Mouse (Mus musculus) kidney, adult 18-20 months (tissue): ENCODE data around the gene Rinl.

Experiments used
- DNase-seq: peaks from one replicate; pipeline ENCODE4 v3.0.0; 2021

The Rinl gene

GRCm38 (mm10) chr7:28788307-28789195, at the start of gene Rinl:
Gene Rinl, plus strand, starts transcription at chr7:28788969.
- no peak for DNase-seq

- no peak for DNase-seq
These were observed 48.9 kb upstream of the Rinl start for GRCm38 (mm10) chr7:28739829-28740228.

DNA sequence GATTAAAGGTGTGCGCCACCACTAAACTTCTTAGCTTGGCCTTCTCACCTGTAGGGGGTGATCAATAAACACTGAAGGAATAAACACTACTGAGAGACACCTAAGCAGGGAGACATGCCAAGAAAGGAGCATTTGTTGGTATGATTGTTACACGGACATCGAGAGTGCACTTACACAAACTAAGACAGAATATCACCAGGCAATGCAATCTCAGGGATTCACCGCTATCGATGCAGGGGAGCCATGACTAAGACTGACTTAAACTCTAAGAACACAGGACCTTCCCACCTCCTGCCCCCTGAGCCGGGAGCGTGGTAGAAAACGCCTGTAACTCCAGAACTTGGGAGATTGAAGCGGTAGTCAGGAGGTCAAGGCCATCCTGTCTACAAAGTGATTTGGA, 47.8 kb upstream of the Rinl start:
- no peak for DNase-seq

- no peak for DNase-seq
These were observed 47.4 kb upstream of the Rinl start for GRCm38 (mm10) chr7:28741368-28741708.

GRCm38 (mm10) chr7:28741709-28742438, 46.9 kb upstream of the Rinl start, which contains the start of the genes Mrps12 and Sars2:
Gene Mrps12, minus strand, starts transcription at chr7:28741820.
Gene Sars2, plus strand, starts transcription at chr7:28741992.
- peak; percentile 99 for DNase-seq

DNA sequence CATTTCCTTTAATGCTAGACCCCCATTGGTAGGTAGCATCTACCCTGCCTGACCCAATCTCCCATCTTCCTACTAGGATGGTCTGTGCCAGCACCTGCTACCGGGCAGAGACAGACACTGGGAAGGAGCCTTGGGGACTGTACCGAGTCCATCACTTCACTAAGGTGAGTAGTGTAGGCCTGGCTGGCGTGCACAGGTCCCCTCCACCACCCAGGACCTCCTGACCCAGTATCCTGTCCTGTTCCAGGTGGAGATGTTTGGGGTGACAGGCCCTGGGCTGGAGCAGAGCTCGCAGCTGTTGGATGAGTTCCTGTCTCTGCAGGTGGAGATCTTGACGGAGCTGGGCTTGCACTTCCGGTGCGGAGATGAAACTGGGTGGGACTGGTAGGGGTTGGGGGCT, 38.8 kb upstream of the Rinl start:
- DNase-seq = no peak

DNA sequence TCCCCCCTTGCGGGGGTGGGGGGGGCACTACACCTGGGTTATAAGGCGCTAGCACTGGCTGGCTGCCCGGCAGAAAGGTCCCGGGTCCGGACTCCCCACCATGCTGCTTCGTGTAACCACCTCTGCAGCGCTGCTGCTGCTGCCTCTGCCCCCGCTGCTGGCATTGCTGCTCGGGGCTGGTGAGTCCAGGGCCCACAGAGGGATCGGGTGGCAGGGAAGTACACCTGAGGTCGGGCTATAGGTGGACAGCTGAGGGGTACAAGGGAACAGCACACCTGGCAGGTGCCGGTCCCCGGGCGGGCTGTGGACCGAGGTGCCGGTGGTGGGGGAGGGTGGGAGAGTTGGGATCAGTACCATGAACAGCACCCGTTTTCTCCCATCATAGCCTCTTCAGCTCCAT, 32.7 kb upstream of the Rinl start, which contains the start of gene Ccer2:
Ccer2 (plus strand) TSS at position 96 of the 400 bp plus-strand sequence.
- DNase-seq = no peak

GRCm38 (mm10) chr7:28758623-28759022, 30.1 kb upstream of the Rinl start:
- no peak for DNase-seq

GRCm38 (mm10) chr7:28761907-28762306, 26.9 kb upstream of the Rinl start:
- peak; percentile 19 for DNase-seq

DNA sequence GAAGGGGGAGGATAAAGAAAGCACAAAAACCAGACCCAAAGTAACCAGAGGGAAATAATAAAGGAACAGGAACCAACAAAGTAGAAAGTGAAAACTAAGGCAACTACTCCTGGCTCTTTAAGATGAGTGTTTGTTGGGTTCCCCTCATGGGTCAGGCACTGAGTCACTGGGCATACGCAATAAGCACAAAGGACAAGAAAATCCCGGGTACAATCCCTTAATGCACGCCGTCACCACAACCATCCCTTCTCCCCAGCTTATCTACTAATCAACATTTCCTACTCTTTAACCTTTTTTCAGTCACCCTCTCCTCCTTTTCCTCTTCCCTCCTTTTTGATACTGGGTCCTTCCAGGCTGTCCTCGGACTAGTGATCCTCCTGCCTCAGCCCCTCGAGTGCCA, 23.6 kb upstream of the Rinl start:
- DNase-seq = no peak

DNA sequence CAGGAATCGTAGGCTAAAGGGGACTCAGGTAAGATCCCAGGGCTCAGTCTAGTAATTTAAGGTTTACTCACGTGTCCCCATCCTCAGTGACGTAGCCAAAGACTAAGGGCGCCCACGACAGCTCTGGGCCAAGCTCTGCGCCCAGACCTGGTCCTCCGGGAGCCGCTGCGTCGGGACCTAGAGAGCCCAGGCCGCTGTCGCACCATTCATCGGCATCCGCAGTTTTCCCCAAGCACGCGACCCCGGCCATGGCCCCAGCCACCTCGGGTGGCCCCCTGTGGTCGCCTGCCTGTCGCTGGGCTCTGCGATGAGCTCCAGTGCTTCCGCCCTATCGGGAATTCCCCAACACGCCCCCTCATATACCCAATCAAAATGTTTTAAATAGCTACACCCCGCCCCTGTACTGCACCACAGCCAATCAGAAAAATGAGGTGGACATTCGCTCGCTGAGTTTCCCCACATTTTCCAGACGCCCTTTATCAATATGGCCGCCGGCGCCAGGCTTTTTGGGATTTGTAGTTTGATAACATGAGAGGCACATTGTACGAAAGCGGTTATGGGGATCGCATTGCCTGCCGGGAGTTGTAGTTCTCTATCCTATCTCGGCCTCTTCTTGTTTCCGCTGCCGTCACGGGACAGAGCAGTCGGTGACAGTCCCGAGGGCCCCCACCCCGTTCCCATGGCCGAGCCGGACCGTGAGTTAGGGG, 22.4 kb upstream of the Rinl start, which contains the start of gene Sirt2:
Sirt2 (plus strand) TSS at position 563 of the 707 bp plus-strand sequence.
- DNase-seq = peak; percentile 98

- no peak for DNase-seq
These were observed 21.9 kb upstream of the Rinl start for GRCm38 (mm10) chr7:28766910-28767309.

- no peak for DNase-seq
These were observed 21.3 kb upstream of the Rinl start, which contains the start of gene Nfkbib for GRCm38 (mm10) chr7:28767462-28767965. Gene Nfkbib, minus strand, starts transcription at chr7:28767512.

DNA sequence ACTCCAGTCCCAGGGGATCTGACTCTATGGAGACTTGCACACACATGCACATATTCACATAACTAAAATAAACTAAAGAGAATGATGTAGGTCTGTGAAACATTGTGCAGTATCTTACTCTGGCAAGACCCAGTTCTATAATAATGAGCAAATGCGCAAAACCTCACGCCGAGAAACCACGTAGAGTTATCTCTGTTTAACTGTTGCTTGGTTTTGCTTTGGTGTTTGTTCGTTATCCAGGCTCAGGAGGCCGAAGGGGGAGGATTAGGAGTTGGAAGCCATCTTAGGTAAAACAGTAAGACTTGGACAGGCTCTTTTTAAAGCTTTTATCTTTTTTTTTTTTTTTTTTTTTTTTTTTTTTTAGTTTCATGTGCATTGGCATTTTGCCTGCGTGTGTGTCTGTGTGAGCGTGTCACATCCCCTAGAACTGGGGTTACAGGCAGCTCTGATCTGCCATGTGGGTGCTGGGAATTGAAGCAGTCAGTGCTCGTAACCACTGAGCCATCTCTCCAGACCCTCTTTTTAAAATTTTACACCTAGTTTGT, 19.3 kb upstream of the Rinl start:
- no peak for DNase-seq

- no peak for DNase-seq
These were observed 18.5 kb upstream of the Rinl start for GRCm38 (mm10) chr7:28770309-28770708.

DNA sequence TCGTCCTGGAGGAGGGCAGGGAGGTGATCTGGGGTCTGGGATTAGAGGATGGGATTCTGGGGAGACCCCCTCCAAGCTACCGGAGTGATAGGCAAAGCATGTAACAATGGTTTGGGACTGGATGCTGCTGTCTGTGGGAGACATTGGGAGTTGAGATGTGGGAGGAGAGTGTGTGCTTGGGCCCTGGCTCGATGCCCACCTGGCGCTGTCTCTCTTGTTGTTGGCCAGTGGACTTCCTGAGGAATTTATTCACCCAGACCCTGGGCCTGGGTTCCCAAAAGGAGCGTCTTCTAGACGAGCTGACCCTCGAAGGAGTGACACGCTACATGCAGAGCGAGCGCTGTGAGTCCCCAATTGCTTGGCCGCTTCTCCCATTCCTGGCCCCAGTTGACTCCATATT, 16.9 kb upstream of the Rinl start:
- no peak for DNase-seq

- DNase-seq = no peak
These were observed 15.6 kb upstream of the Rinl start for GRCm38 (mm10) chr7:28773163-28773562.

DNA sequence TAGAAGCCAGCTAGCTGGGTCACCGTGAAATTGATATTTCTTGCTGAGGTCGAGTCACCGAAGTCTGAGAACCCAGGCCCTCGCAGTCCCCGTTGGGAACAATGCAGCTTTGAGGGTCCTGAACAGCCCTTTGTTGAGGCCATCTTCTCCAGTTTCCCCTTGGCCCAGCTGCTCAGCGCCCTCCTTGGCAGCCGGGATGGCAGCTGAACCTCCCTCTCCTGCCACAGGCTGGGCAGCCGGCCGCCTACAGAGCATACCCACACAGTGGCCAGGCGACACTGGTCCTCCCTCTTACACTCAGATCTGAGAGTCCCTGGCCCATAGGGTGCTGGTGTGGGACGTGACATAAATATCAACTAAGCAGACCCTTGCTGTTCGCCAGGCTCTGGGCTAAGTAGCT, 14.6 kb upstream of the Rinl start:
- DNase-seq = no peak

DNA sequence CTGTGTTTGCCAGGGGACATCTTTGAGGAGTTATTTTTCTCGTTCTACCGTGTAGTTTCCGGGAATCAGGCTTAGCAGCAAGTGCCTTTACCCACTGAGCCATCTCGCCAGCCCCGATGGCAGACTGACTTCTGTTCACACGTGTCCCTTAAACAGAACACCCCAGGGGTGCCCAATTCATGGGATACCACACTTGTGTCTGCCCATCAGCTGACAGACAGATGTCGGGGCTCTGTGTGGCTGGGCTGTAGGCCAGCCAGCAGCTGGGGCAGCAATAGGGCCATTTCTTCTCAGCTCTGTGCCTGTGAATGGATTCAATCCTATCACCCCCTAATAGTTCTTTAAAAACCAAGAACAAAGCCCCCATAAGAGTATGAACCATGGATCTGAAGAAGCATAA, 13.6 kb upstream of the Rinl start:
- no peak for DNase-seq

GRCm38 (mm10) chr7:28778825-28779224, 9.9 kb upstream of the Rinl start:
- DNase-seq = no peak

- DNase-seq = peak; percentile 87
These were observed 8.6 kb upstream of the Rinl start for GRCm38 (mm10) chr7:28780067-28780658.

DNA sequence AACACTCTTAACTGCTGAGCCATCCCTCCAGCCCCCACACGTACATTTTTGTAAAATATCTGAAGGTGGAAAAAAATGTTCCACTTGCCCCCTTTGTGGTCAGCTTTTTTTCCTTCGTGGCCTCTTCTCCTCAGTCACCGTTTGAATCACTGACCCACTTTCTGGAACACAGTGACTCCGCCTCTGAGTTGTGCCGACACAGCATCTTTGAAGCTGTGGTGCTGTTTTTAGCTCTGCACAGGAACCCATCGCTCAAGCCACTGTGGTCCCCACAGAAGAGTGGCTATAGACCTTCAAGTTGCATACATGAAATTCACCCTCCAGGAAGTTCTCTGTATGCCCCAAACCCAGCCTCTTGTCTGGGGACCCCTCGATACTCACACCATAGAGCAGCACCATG, 7.9 kb upstream of the Rinl start:
- DNase-seq = no peak
